In genomic region chr2:77263477-77264435, GRCm38 (mm10) we compare ENCODE assay signal across 13 mouse cellular contexts. TPM values are rescaled to one million over a fixed set of nuclear protein-coding genes. Genes with fewer than 3 reads are reported as not detected.
DNase-seq lines count a peak whose midpoint lies in the region; ATAC-seq lines count a peak whose summit lies in the region.
"Had no signal": no experiment of that assay in that cellular context is flagged by ENCODE, and none has a peak within 500 bp of the region (broad histone marks: within the 10 kb centered on the region; RNA-seq: fewer than 3 reads in every experiment).

No protein-coding gene starts in this region.

- intact Hi-C loops in left cerebral cortex, postnatal 4 days (cut with DNase I), result no loop called here

- no peaks in the 10 kb centered on the region for H3K9me3 ChIP-seq in forebrain, embryonic 15.5 days
- H3K9me3 ChIP-seq in forebrain, embryonic 11.5 days (ENCODE audit: control insufficient read depth, low read length), result no peaks in the 10 kb centered on the region
- H3K9me3 ChIP-seq: embryonic facial prominence, embryonic 12.5 days; liver, embryonic 15.5 days had no signal

- no peak overlapping the region for H3K4me2 ChIP-seq in forebrain, embryonic 15.5 days (replicated peaks)
- no peak overlapping the region for H3K4me2 ChIP-seq in forebrain, embryonic 11.5 days (ENCODE audit: low read depth, low read length, severe bottlenecking)
- H3K4me2 ChIP-seq: embryonic facial prominence, embryonic 12.5 days; liver, embryonic 15.5 days had no signal

- WGBS in forebrain, embryonic 15.5 days, result 48% methylated on average over 11 of the region's 11 CpGs
- WGBS in forebrain, embryonic 11.5 days, result 59% methylated on average over 11 of the region's 11 CpGs

- H3K9ac ChIP-seq in forebrain, embryonic 15.5 days (replicated peaks), result no peak overlapping the region
- H3K9ac ChIP-seq in forebrain, embryonic 11.5 days (ENCODE audit: low read length), result no peak overlapping the region
- H3K9ac ChIP-seq: embryonic facial prominence, embryonic 12.5 days; liver, embryonic 15.5 days had no signal

- ATAC-seq in forebrain, embryonic 15.5 days (replicated peaks), result peak; percentile 52; the same call in 1 of the 2 replicates
- no peak; the same call in 1 of the 2 replicates for ATAC-seq in forebrain, embryonic 11.5 days (replicated peaks; ENCODE audit: low FRiP score)
- peak; percentile 71 for ATAC-seq in granulocyte monocyte progenitor cell, adult 5-6 weeks (replicated peaks; ENCODE audit: poor library complexity, severe bottlenecking)

- no peaks in the 10 kb centered on the region for H3K36me3 ChIP-seq in forebrain, embryonic 15.5 days
- H3K36me3 ChIP-seq in forebrain, embryonic 11.5 days (ENCODE audit: control insufficient read depth, insufficient read depth, low read length), result no peaks in the 10 kb centered on the region
- H3K36me3 ChIP-seq: embryonic facial prominence, embryonic 12.5 days; liver, embryonic 15.5 days had no signal

- no peaks in the 10 kb centered on the region for H3K27me3 ChIP-seq in forebrain, embryonic 15.5 days
- H3K27me3 ChIP-seq in forebrain, embryonic 11.5 days (ENCODE audit: control insufficient read depth, insufficient read depth, low read length), result no peaks in the 10 kb centered on the region
- H3K27me3 ChIP-seq: embryonic facial prominence, embryonic 12.5 days; liver, embryonic 15.5 days had no signal

- H3K27ac ChIP-seq in forebrain, embryonic 15.5 days (replicated peaks), result no peak overlapping the region
- H3K27ac ChIP-seq in forebrain, embryonic 11.5 days (ENCODE audit: low read depth, low read length), result no peak overlapping the region
- H3K27ac ChIP-seq: embryonic facial prominence, embryonic 12.5 days; liver, embryonic 15.5 days had no signal

- DNase-seq in forebrain, embryonic 11.5 days (ENCODE audit: low spot score), result no peak
- DNase-seq in left cerebral cortex, postnatal 4 days, result peak; percentile 59
- DNase-seq in left cerebral cortex, adult 9 months (ENCODE audit: low spot score in 2 of 2), result no peak
- peak; percentile 82 for DNase-seq in cerebellum, adult 11-12 months
- no peak for DNase-seq in ovary, postnatal 36 days (ENCODE audit: low spot score)
- DNase-seq in natural killer cell, adult 2 months (ENCODE audit: low spot score in 2 of 2), result no peak
- DNase-seq: adrenal gland, postnatal 36 days; gastrocnemius, postnatal 10 days; right cerebral cortex, adult 18-20 months had no signal

- no peak overlapping the region for H3K4me3 ChIP-seq in forebrain, embryonic 15.5 days
- H3K4me3 ChIP-seq in forebrain, embryonic 11.5 days (ENCODE audit: low read depth, low read length), result no peak overlapping the region
- H3K4me3 ChIP-seq: embryonic facial prominence, embryonic 12.5 days; liver, embryonic 15.5 days had no signal

- H3K4me1 ChIP-seq in forebrain, embryonic 15.5 days, result peaks cover 33% of the 10 kb centered on the region
- H3K4me1 ChIP-seq in forebrain, embryonic 11.5 days (replicated peaks; ENCODE audit: control insufficient read depth, insufficient read depth, low read length), result peaks cover 4% of the 10 kb centered on the region; the same call in 1 of the 2 replicates
- H3K4me1 ChIP-seq: liver, embryonic 15.5 days had no signal

RNA-seq across cellular contexts. Expression of gene Sestd1, which starts 16.6 kb away (rescaled TPM):
- 40.5 and 41.7 TPM in 2 replicates for polyA plus RNA-seq in forebrain, embryonic 15.5 days (2015; fragmentation: Nextera tagmentation; extraction: Ambion mirVana)
- 26.0 and 27.1 TPM in 2 replicates for polyA plus RNA-seq in forebrain, embryonic 11.5 days (2014; fragmentation: Nextera tagmentation; extraction: Ambion mirVana)
- total RNA-seq in left cerebral cortex, postnatal 4 days (2021), result 100 to 1,000 TPM; 128 to 132 TPM
- total RNA-seq in granulocyte monocyte progenitor cell, adult 5-6 weeks (2014; fragmentation: Nextera tagmentation), result 6.6 and 10.4 TPM in 2 replicates
- 13.4 and 14.6 TPM in 2 replicates for total RNA-seq in granulocyte monocyte progenitor cell, adult 5-6 weeks (2017)

Comparison
In these comparisons a context has a peak if more than half of its experiments do, and no peak if none do; other contexts are left out.
1. DNase-seq: peak in left cerebral cortex, postnatal 4 days (single experiment) and cerebellum, adult 11-12 months (single experiment); none in forebrain, embryonic 11.5 days (single experiment), left cerebral cortex, adult 9 months (0 of 2), ovary, postnatal 36 days (single experiment) and natural killer cell, adult 2 months (0 of 2).
2. RNA of gene Sestd1, which starts 16.6 kb away (total RNA-seq): 128 to 132 TPM in left cerebral cortex, postnatal 4 days; 6.6 to 14.6 TPM in granulocyte monocyte progenitor cell, adult 5-6 weeks; every median in the first group is over 4 times any median in the second.